Mouse (Mus musculus) gastrocnemius, postnatal 10 days (tissue): Measurements from ENCODE around the gene Vtcn1. TPM values are rescaled to one million over a fixed set of nuclear protein-coding genes. Genes with fewer than 3 reads are reported as not detected.

ENCODE experiments used
- DNase-seq: peaks from one replicate; pipeline ENCODE4 v3.0.0; 2021; ENCODE audit warnings: mixed read lengths
- total RNA-seq, 2 experiments: library from RNA; stranded (reverse); gene quantifications; 2 replicates each; pipeline ENCODE4 v1.2.3; 2021

Gene Vtcn1
- total RNA-seq, 2 experiments from 2014 or later = 0.35 to 0.88 TPM

DNA sequence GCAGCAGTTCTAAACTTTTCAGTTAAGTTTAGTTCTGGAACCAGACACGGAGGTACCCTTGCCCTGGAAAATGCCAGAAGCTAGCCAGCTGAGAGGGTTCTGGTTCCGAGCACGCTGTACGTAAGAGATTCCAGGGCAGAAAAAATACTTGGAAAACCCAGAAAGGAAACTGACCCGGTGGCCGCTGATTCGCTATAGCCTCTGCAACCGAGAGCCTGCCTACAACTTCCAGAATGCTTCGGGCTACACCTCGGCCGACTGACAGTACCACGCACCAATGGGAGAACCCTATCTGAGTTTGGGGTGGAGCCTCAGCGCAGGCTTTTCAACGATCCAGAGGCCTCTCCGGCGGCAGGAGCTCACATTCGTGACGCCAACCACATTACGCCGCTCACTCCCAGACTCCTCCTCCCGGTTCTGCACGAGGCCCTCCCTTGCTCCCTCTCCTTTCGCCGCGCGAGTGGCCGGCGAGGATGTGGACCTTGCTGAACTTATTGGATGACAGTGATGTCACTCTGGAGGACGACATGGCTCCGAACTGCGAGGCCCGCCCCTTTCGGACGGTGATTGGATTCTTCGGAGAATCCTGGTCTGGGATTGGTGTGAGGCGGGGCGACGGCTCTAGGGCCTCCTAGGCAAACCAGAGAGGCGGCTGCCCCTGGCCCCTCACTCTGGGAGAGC, 96.7 kb downstream of the Vtcn1 start, which contains the start of gene Trim45:
Gene Trim45 (plus strand): TSS at position 378 of the 681 bp plus-strand sequence.
- peak; percentile 91 for DNase-seq

DNA sequence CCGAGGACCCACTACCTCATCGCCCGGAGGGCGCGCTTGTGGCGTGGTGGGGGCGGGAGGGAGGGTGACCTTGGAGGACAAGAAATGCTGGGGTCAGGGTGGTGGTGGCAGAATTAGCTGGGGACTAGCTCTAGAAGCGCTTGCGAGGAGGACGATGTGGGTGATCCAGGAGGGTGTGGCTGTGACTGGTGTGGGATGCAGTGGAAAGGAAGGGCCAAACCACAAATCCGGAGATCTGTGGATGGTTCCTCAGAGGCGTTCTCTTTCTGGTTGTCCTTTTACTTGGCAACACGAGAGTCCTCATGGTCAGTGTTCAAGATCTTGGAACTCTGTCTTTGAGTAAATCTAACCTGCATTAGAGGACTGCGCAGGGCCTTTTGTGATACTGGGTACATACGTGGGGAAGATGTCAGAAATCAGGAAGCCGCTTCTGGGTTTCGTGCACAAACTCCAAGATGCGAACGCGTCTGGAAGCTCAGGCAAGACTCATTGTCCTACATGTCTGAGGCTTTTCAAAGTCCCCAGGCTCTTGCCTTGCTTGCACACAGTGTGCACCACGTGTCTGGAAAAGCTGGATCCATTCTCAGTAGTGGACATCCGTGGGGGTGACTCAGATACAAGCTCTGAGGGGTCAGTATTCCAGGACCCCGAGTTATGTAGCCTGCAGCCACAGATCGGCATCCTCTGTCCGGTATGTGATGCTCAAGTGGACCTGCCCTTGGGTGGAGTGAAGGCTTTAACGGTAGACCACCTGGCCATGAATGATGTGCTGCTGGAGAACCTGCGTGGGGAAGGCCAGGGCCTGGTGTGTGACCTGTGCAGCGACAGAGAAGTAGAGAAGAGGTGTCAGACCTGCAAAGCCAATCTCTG, 97.5 kb downstream of the Vtcn1 start:
- no peak for DNase-seq

DNA sequence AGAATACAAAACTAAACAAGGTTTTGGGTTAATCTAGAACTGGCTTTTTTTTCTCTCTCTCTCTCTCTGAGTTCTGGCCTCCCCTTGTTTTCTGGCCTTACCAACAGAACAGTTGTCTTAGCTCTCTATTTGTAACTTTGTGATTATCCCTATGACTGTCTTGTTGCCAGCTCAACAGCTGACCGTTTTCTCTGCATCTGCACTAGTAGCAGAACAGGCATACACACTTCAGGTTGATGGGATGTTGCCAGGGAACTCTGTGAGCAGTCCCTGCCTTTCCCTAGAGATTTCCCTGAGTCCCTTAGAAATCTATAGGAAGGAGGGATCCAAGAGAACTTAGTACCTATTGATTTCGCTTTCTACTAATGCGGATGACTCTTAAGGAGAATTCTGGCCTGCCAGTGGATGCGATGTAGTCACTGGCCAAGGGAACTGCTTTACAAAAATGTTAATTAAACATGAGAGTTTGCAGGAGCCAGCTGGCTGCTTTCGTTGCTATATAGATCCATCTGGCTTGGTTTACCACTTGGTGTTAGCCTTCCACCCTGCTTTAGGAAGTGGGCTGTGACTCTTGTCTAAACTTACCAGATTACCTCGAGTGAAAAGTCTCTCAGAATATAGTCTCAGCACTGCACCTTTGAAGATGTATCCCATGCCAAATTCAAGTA, 98.9 kb downstream of the Vtcn1 start:
- DNase-seq = no peak

DNA sequence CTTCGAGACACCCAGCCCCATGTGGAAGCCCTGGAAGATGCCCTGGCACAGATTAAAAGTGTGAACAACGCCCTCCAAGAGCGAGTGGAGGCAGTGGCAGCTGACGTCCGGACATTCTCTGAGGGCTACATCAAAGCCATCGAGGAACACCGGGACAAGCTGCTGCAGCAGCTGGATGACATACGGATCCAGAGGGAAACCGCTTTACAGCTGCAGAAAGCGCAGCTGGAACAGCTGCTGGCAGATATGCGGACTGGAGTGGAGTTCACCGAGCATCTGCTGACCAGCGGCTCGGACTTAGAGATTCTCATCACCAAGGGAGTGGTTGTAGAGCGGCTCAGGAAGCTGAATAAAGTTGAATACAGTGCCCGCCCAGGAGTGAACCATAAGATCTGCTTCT, 99.9 kb downstream of the Vtcn1 start:
- DNase-seq = no peak

DNA sequence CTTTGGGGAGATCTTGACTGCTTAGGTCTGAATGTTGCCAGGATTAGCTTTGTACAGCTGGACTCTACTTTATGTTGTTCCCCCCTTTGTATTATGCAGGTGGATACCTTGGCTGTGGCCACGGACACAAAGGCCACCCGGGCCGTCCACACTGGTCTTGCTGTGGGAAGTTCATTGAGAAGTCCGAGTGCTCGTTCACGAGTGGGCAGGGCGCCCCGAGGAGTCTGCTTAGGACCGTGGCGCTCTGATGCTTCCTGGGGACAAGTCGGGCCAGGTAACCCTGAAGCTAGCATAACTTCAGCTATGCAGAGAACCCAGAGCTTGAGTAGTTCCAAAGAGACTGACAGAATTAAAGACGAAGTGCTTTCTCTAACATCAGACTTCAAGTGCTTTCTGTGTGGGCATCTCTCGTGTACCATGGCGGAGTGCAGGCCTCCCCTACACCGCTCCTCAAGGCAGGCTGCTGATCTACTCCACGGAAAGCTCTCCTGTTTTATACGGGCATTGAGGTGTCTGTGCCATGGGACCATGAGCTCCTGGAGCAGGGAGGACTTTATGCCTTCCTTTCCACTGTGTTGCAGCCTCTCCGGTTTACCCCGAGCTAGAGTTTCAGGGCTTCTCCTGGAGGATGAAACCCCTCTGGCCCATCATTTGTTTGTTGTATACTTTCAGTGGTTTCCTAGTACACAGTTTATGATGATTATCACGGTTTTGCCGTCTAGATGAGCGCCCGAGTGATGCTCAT, 106.2 kb downstream of the Vtcn1 start:
- DNase-seq = no peak

DNA sequence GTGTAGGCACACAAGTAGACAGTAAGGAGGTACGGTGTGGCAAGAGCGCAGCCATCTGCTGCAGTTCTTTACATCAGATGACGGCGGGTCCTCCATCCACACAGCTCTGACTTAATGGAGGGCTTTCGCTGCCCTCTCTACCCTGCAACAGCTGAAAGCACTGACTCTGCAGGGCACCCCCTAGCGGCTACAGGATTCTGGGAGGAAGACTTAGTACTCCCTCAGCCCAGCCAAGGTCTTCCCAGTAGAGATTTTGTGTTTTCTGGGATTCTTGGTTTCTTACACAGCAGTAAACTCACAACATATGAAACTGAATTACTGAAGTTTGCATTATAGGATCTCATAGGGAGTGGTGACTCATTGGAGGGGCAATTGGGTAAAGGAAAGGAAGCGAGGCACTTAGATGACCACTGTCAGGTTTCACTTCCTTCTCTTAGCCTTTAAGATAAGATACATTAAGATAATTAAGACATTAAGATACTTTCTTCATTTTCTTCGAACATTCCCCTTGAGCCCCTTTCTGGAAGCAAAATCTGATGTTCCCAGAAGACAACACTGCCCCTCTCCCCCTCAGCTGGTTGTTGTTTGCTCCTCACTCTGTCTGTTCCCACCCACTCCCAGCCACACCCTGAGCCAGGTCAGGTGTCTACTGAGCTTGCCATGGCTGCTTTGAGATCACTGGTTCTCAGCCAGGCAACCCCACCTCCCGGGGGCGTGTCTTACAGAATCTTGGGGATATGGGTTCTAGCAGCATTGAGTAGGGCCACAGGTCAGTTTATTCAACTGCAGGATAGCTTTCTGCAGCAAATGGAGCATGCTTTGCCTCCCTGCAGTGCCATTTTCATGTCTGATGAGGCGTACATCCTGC, 107.1 kb downstream of the Vtcn1 start:
- DNase-seq = peak; percentile 29

DNA sequence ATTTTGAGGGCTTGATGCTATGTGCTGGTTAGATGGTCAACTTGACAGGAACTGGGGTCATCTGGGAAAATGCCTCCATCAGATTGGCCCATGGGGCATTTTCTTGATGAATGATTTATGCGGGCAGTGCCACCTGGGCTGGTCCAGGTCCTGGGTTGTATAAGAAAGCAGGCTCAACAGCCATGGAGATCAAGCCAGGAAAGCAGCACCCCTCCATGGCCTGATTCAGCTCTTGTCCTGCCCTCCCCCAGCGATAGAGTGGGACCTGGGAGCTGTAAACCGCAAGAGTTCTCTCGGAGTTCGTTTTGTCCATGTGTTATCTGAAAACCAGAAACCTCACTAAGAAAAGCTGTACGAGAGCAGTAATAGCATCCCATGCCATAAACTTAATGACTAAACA, 110.3 kb downstream of the Vtcn1 start:
- DNase-seq = no peak

DNA sequence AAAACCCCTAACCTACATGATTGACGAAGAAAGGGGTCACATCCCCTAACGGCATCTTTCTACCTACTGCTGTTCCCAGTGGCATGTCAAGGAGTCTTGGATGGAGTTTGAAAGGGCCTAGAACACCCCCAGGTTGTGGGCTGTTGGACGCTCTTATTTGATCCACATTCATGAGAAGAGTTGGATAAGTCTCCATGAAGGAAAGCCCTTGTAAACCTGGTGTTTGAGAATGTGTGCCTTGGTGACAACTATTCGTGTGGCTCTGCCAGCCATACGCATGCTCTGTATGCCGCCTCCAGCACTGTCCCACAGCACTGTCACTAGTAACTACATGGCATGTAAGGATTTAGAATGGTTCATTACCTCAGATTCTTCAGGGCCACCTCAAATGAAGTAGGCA, 110.9 kb downstream of the Vtcn1 start:
- no peak for DNase-seq

DNA sequence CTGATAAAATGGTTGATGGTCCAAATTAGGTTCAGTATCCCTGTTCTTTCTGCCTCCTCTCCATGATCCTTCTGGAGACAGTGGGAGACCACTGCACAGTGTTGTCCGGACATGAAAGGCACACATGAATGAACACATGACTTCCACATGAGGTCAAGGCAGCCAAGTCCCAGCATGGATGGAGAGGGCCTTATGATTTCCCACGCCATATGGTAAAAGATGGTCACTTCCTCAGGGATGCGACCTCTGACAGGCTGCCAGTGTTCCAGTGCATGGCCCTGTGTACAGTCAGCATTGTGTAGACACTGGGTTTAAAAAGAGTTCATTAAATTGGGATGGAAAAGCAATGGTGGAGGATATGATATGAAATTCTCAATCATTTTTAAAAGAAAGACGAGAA, 113.0 kb downstream of the Vtcn1 start:
- no peak for DNase-seq

DNA sequence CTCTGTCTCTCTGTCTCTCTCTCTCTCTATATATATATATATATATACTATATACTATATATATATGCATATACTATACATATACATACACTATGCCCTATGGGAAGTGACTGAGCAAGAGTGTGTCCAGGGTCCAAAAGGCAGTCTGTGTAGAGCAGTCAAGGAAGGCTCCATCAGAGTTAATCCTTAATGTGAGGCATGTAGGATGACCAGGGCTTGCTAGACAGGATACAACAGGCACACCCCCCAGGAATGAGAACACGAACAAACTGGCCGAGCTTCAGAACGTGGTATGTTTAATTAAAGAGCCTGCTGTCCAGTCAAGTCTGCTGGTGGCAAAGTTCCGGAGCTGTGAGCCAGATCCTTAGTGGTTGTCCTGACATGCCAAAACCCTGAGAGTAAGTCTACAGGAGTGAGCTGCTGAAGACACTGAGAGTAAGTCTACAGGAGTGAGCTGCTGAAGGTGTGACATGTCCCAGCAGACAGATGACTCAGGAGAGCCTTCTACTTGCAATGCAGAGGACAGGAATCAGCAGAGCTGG, 115.3 kb downstream of the Vtcn1 start:
- no peak for DNase-seq

Other genes starting within 250 kb of the Vtcn1 start
- 10 to 100 TPM; 45.5 to 52.2 TPM for gene Man1a2, start 140.0 kb upstream of the Vtcn1 start, total RNA-seq
- gene Trim45, start 96.7 kb downstream of the Vtcn1 start, total RNA-seq = 1 to 10 TPM; 7.8 to 9.0 TPM
- gene Ttf2, start 144.2 kb downstream of the Vtcn1 start, total RNA-seq = 1 to 10 TPM; 5.0 to 5.6 TPM
- 1 to 10 TPM in 1 of 2 experiments, under 1 TPM in 1; 0.75 to 1.0 TPM for gene Cd101, start 204.1 kb downstream of the Vtcn1 start, total RNA-seq